Mouse (Mus musculus): Measurements from ENCODE around the gene Grin1. TPM values are rescaled to one million over a fixed set of nuclear protein-coding genes. Genes with fewer than 3 reads are reported as not detected.

Grin1 gene
- polyA plus RNA-seq, 1 experiment, result 0.63 TPM

DNA sequence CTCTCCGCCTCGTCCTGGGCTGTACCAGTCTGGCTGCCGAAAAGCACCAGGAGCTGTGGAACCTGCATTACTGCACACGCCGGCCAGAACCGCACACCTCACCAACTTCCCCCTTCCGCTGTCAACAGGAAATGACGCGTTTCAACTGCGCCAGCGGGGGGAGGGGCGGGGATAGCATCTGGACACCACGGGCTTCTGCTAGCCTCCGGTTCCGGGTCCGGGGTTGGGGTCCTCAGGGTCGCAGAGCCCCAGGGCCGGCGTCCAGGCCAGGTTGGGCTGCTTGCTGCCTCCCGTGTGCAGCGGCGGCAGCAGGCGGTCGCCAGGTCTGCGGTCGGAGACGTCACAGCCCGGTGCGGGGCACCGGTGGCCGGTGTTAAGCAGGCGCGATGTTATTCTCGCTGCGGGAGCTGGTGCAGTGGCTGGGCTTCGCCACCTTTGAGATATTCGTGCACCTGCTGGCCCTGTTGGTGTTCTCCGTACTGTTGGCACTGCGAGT lies 63.7 kb downstream of the Grin1 start, which contains the start of gene Tmem203:
TSS of gene Tmem203 (plus strand) at position 156 of the 496 bp plus-strand sequence.
- Histone ChIP-seq H3K27me3 (ENCODE audit: control insufficient read depth, insufficient read depth, low read length) (no peaks in the 10 kb centered on the region), H3K4me3 (ENCODE audit: low read depth, low read length) (peak within 1 kb of the TSS; percentile 98), H3K4me1 (ENCODE audit: control insufficient read depth, insufficient read depth, insufficient read length, low read length) (peaks cover 5% of the 10 kb centered on the region), H3K27ac (ENCODE audit: insufficient read depth, low read depth, low read length) (peak within 1 kb of the TSS; percentile 69), H3K36me3 (ENCODE audit: control insufficient read depth, insufficient read depth, low read length) (peaks cover 7% of the 10 kb centered on the region)
- WGBS, result under 1% methylated on average over 39 of the region's 39 CpGs
- no peak; the same call in 1 of the 2 replicates for TF ChIP-seq POLR2A (IDR thresholded peaks at IDR 0.05; ENCODE audit: low read depth, low read length)
- no peak for TF ChIP-seq CTCF (IDR thresholded peaks at IDR 0.05; ENCODE audit: extremely low read depth, insufficient read length, insufficient replicate concordance, low read depth, low read length)

- H3K27me3 ChIP-seq (ENCODE audit: control insufficient read depth, insufficient read depth, low read length), result no peaks in the 10 kb centered on the region
- TF ChIP-seq CTCF (IDR thresholded peaks at IDR 0.05; ENCODE audit: extremely low read depth, insufficient read length, insufficient replicate concordance, low read depth, low read length) (peak; percentile 38; the same call in 1 of the 2 replicates), POLR2A (IDR thresholded peaks at IDR 0.05; ENCODE audit: low read depth, low read length) (no peak)
- no peak overlapping the region for H3K4me3 ChIP-seq (ENCODE audit: low read depth, low read length)
- H3K4me1 ChIP-seq (ENCODE audit: control insufficient read depth, insufficient read depth, insufficient read length, low read length), result peaks cover 5% of the 10 kb centered on the region
- H3K36me3 ChIP-seq (ENCODE audit: control insufficient read depth, insufficient read depth, low read length), result peaks cover 26% of the 10 kb centered on the region
- WGBS, result 65% methylated on average over 1 of the region's 1 CpGs
- H3K27ac ChIP-seq (ENCODE audit: insufficient read depth, low read depth, low read length), result no peak overlapping the region
These were observed 66.7 kb downstream of the Grin1 start for GRCm38 (mm10) chr2:25252331-25252730.

DNA sequence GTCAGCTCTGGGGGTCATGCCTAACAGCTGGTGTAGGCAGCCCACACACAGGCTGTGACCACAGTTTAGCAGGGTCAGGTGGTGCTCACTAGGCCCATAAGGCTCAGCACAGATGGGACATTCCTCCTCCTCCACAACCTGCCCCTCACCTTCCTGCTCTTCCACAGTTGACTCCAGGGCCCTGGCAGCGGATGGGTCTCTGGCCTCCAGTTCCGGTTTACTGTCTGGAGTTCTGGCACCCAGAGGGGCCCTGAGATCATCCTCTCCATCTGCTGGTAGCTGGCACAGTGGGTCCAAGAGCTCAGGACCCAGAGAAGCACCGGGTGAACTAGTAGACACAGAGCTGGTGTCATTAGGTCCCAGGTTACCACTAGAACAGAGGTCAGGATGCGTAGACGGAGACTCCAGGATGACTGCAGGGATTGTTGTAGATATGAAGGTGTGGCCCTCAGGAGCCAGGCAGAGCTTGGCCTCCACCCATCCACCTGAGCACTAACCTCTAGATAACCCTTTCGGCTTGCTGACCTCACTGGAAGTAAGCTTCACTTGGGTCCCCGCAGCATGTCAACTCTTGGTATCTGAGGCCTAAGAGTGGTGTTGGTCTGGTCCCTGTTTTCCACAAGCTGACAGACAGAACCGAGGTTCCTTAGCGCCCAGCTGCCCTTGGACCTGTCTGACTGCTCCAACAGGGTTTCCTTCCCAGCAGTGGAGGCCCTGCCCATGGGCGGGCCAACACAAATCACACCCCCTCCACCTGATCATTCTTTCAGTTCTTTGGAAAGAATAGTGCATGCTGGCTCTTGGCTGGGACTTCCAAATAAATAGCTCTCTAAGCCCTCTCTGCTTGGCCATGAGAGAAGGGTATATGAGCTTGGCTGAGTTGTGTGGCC lies 72.6 kb downstream of the Grin1 start, which contains the start of gene AL732309.1:
TSS of gene AL732309.1 (minus strand) at position 681 of the 890 bp plus-strand sequence.
- Histone ChIP-seq H3K27me3 (ENCODE audit: control insufficient read depth, insufficient read depth, low read length) (no peaks in the 10 kb centered on the region; the same call in 1 of the 2 replicates), H3K36me3 (ENCODE audit: control insufficient read depth, insufficient read depth, low read length) (peaks cover 23% of the 10 kb centered on the region), H3K4me3 (ENCODE audit: low read depth, low read length) (peak within 1 kb of the TSS; percentile 53), H3K27ac (ENCODE audit: insufficient read depth, low read depth, low read length) (peak within 1 kb of the TSS; percentile 85), H3K4me1 (ENCODE audit: control insufficient read depth, insufficient read depth, insufficient read length, low read length) (peaks cover 18% of the 10 kb centered on the region)
- peak; percentile 68; the same call in 1 of the 2 replicates for TF ChIP-seq POLR2A (IDR thresholded peaks at IDR 0.05; ENCODE audit: low read depth, low read length)
- no peak for TF ChIP-seq CTCF (IDR thresholded peaks at IDR 0.05; ENCODE audit: extremely low read depth, insufficient read length, insufficient replicate concordance, low read depth, low read length)
- WGBS, result 43% methylated on average over 10 of the region's 10 CpGs

- Histone ChIP-seq H3K4me1 (ENCODE audit: control insufficient read depth, insufficient read depth, insufficient read length, low read length) (peaks cover 28% of the 10 kb centered on the region), H3K27me3 (ENCODE audit: control insufficient read depth, insufficient read depth, low read length) (no peaks in the 10 kb centered on the region; the same call in 1 of the 2 replicates), H3K36me3 (ENCODE audit: control insufficient read depth, insufficient read depth, low read length) (peaks cover 10% of the 10 kb centered on the region), H3K27ac (ENCODE audit: insufficient read depth, low read depth, low read length) (no peak overlapping the region), H3K4me3 (ENCODE audit: low read depth, low read length) (no peak overlapping the region)
- TF ChIP-seq POLR2A (IDR thresholded peaks at IDR 0.05; ENCODE audit: low read depth, low read length) (no peak), CTCF (IDR thresholded peaks at IDR 0.05; ENCODE audit: extremely low read depth, insufficient read length, insufficient replicate concordance, low read depth, low read length) (no peak)
- WGBS, result 88% methylated on average over 4 of the region's 4 CpGs
These were observed 74.8 kb downstream of the Grin1 start for GRCm38 (mm10) chr2:25244144-25244543.

- H3K27ac ChIP-seq (ENCODE audit: insufficient read depth, low read depth, low read length), result no peak overlapping the region
- H3K4me3 ChIP-seq (ENCODE audit: low read depth, low read length), result no peak overlapping the region
- H3K27me3 ChIP-seq (ENCODE audit: control insufficient read depth, insufficient read depth, low read length), result no peaks in the 10 kb centered on the region; the same call in 1 of the 2 replicates
- WGBS, result 83% methylated on average over 8 of the region's 8 CpGs
- peaks cover 5% of the 10 kb centered on the region; the same call in 1 of the 2 replicates for H3K36me3 ChIP-seq (ENCODE audit: control insufficient read depth, insufficient read depth, low read length)
- TF ChIP-seq CTCF (IDR thresholded peaks at IDR 0.05; ENCODE audit: extremely low read depth, insufficient read length, insufficient replicate concordance, low read depth, low read length) (no peak), POLR2A (IDR thresholded peaks at IDR 0.05; ENCODE audit: low read depth, low read length) (no peak)
- peaks cover 28% of the 10 kb centered on the region for H3K4me1 ChIP-seq (ENCODE audit: control insufficient read depth, insufficient read depth, insufficient read length, low read length)
These were observed 75.6 kb downstream of the Grin1 start for GRCm38 (mm10) chr2:25243342-25243741.

DNA sequence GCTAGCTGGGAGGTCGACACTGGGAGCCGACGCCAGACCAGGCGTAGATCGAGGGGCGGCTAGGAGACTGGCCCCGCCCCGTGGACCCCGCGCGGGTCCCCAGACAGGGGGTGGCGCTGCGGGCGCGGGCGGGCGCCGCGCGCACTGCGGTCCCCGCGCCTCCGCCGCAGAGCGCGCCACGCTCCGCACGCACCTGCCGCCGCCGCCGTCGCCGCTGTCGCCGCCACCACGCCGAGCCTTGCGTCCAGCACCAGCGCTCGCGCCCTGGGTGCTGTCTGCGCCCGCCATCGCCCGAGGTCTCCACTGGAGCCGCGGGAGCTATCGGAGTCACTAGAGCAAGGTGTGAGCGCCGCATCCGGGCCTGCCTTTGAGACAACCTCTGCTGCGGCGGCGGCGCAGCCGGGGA lies 76.9 kb downstream of the Grin1 start, which contains the start of the genes Rnf208 and Cysrt1:
TSS of gene Rnf208 (plus strand) at position 155 of the 406 bp plus-strand sequence.
TSS of gene Cysrt1 (minus strand) at position 352 of the 406 bp plus-strand sequence.
- H3K36me3 ChIP-seq (ENCODE audit: control insufficient read depth, insufficient read depth, low read length), result no peaks in the 10 kb centered on the region; the same call in 1 of the 2 replicates
- WGBS, result under 1% methylated on average over 55 of the region's 59 CpGs
- TF ChIP-seq POLR2A (IDR thresholded peaks at IDR 0.05; ENCODE audit: low read depth, low read length), result no peak
- TF ChIP-seq CTCF (IDR thresholded peaks at IDR 0.05; ENCODE audit: extremely low read depth, insufficient read length, insufficient replicate concordance, low read depth, low read length), result no peak
- peak within 1 kb of the TSS; percentile 31; the same call in 1 of the 2 replicates for H3K27ac ChIP-seq (ENCODE audit: insufficient read depth, low read depth, low read length)
- H3K27me3 ChIP-seq (ENCODE audit: control insufficient read depth, insufficient read depth, low read length), result no peaks in the 10 kb centered on the region; the same call in 1 of the 2 replicates
- H3K4me3 ChIP-seq (ENCODE audit: low read depth, low read length), result peak within 1 kb of the TSS; percentile 70
- H3K4me1 ChIP-seq (ENCODE audit: control insufficient read depth, insufficient read depth, insufficient read length, low read length), result peaks cover 38% of the 10 kb centered on the region

Data from small intestine, adult 2 months (tissue).